Mouse (Mus musculus): ENCODE results near the gene Fbn1. TPM values are rescaled to one million over a fixed set of nuclear protein-coding genes. Genes with fewer than 3 reads are reported as not detected.

Fbn1 gene
- polyA plus RNA-seq, 2 experiments, result 0.73 to 1.3 TPM

DNA sequence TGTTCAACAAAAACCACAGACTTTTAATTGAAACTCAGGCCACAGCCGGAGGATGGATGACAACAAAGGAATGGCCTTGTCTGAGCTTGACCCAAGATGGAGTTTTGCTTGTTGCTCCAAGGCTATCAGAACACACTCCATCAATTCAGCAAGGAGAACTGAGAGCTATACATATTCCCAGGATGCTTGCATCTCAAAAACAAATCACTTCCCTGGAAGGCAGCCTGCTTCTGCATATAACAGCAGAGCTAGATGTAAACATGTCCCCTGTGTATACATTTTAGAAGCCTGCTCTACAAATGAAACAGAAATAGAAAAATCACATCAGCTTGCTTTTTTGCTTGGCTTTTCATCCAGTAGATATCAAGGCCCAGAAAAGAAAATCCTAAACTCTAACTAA, 105.5 kb downstream of the Fbn1 start:
- no peaks in the 10 kb centered on the region for H3K9me3 ChIP-seq (ENCODE audit: control insufficient read depth, low read length)
- no peak for ATAC-seq (ENCODE audit: insufficient read depth)
- H3K4me3 ChIP-seq (ENCODE audit: insufficient read depth in 1 of 2, low read depth in 2 of 2, low read length in 2 of 2), result no peak overlapping the region
- H3K4me1 ChIP-seq (replicated peaks; ENCODE audit: control insufficient read depth in 2 of 2, insufficient read depth in 2 of 2, low read length in 1 of 2), result no peaks in the 10 kb centered on the region
- no peak for TF ChIP-seq EP300 (IDR thresholded peaks at IDR 0.05; ENCODE audit: low read depth)
- TF ChIP-seq CTCF (IDR thresholded peaks at IDR 0.05; ENCODE audit: low read depth), result no peak
- H3K9ac ChIP-seq (replicated peaks), result no peak overlapping the region
- H3K27me3 ChIP-seq (ENCODE audit: control insufficient read depth, insufficient read depth, low read length), result no peaks in the 10 kb centered on the region
- no peak overlapping the region for H3K4me2 ChIP-seq (ENCODE audit: low read depth)
- 64% methylated on average over 1 of the region's 1 CpGs for WGBS (ENCODE audit: insufficient replicate concordance)
- no peak for DNase-seq (ENCODE audit: low read depth in 3 of 3, low spot score in 3 of 3)
- H3K36me3 ChIP-seq (replicated peaks; ENCODE audit: control insufficient read depth, insufficient read depth, low read depth), result no peaks in the 10 kb centered on the region
- H3K27ac ChIP-seq, result no peak overlapping the region

GRCm38 (mm10) chr2:125400121-125400520, 107.7 kb downstream of the Fbn1 start:
- no peak overlapping the region for H3K4me3 ChIP-seq (ENCODE audit: insufficient read depth in 1 of 2, low read depth in 2 of 2, low read length in 2 of 2)
- H3K4me2 ChIP-seq (ENCODE audit: low read depth), result no peak overlapping the region
- no peaks in the 10 kb centered on the region for H3K36me3 ChIP-seq (replicated peaks; ENCODE audit: control insufficient read depth, insufficient read depth, low read depth)
- no peak overlapping the region for H3K27ac ChIP-seq
- ATAC-seq (ENCODE audit: insufficient read depth) (no peak), DNase-seq (ENCODE audit: low read depth in 3 of 3, low spot score in 3 of 3) (no peak)
- TF ChIP-seq EP300 (IDR thresholded peaks at IDR 0.05; ENCODE audit: low read depth) (no peak), CTCF (IDR thresholded peaks at IDR 0.05; ENCODE audit: low read depth) (no peak)
- 67% methylated on average over 3 of the region's 3 CpGs for WGBS (ENCODE audit: insufficient replicate concordance)
- H3K9me3 ChIP-seq (ENCODE audit: control insufficient read depth, low read length), result no peaks in the 10 kb centered on the region
- no peaks in the 10 kb centered on the region for H3K27me3 ChIP-seq (ENCODE audit: control insufficient read depth, insufficient read depth, low read length)
- no peaks in the 10 kb centered on the region for H3K4me1 ChIP-seq (replicated peaks; ENCODE audit: control insufficient read depth in 2 of 2, insufficient read depth in 2 of 2, low read length in 1 of 2)
- H3K9ac ChIP-seq (replicated peaks), result no peak overlapping the region

DNA sequence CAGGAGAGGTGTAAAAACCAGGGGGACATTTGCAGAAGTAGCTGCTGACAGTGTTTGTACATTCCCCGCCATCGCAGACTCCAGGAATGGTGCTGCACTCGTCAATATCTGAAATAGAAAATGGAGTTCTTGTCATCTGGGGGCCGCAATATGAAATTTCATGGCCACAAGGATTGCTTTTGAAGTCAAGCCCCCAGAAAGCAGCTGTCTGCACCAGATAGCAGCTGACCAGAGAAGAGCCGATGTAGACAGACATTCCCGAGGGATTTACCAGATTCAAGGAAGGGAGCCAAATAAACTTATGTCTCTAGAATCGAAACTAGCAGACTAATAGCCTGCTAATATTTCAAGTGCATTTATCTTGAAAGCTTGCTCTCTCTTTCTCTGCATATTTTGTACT, 110.0 kb downstream of the Fbn1 start:
- WGBS (ENCODE audit: insufficient replicate concordance), result 63% methylated on average over 7 of the region's 7 CpGs
- H3K4me1 ChIP-seq (replicated peaks; ENCODE audit: control insufficient read depth in 2 of 2, insufficient read depth in 2 of 2, low read length in 1 of 2), result no peaks in the 10 kb centered on the region
- no peak overlapping the region for H3K4me2 ChIP-seq (ENCODE audit: low read depth)
- no peaks in the 10 kb centered on the region for H3K36me3 ChIP-seq (replicated peaks; ENCODE audit: control insufficient read depth, insufficient read depth, low read depth)
- DNase-seq (ENCODE audit: low read depth in 3 of 3, low spot score in 3 of 3) (no peak), ATAC-seq (ENCODE audit: insufficient read depth) (no peak)
- no peak overlapping the region for H3K4me3 ChIP-seq (ENCODE audit: insufficient read depth in 1 of 2, low read depth in 2 of 2, low read length in 2 of 2)
- no peak overlapping the region for H3K9ac ChIP-seq (replicated peaks)
- no peaks in the 10 kb centered on the region for H3K27me3 ChIP-seq (ENCODE audit: control insufficient read depth, insufficient read depth, low read length)
- no peak overlapping the region for H3K27ac ChIP-seq
- no peaks in the 10 kb centered on the region for H3K9me3 ChIP-seq (ENCODE audit: control insufficient read depth, low read length)
- TF ChIP-seq EP300 (IDR thresholded peaks at IDR 0.05; ENCODE audit: low read depth) (no peak), CTCF (IDR thresholded peaks at IDR 0.05; ENCODE audit: low read depth) (no peak)

DNA sequence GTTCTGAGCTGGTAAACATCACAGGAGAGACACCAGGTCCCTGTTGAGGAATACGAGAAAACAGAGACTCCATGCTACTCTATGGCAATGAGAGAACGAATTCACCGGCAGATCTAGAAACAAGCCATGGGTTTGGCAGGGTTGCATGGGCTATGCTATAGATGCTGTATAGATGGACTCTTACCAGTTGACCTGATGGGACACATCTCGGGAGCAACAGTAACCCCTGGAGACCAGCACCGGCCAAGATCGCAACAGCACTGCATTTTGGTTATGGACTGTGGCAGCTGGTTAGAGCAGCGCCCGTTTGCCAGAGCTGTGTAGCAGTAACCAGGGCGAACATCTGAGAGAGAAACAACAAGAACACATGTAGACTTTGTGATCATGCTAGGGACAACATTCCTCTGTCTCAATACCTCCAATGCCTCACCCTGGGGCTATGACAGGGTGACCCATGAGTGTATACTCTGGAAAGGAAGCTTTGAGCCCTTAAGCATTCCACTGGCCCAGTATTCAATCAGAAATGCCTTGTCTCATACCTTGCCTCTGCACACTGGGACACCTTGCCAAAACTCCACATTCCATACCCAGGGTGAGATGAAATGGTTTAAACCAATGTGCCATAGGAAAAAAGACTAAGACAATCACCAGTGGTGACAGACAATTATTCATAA, 113.2 kb downstream of the Fbn1 start:
- Histone ChIP-seq H3K9ac (replicated peaks) (no peak overlapping the region), H3K4me2 (ENCODE audit: low read depth) (no peak overlapping the region), H3K36me3 (replicated peaks; ENCODE audit: control insufficient read depth, insufficient read depth, low read depth) (no peaks in the 10 kb centered on the region), H3K9me3 (ENCODE audit: control insufficient read depth, low read length) (no peaks in the 10 kb centered on the region), H3K27me3 (ENCODE audit: control insufficient read depth, insufficient read depth, low read length) (no peaks in the 10 kb centered on the region), H3K4me3 (ENCODE audit: insufficient read depth in 1 of 2, low read depth in 2 of 2, low read length in 2 of 2) (no peak overlapping the region), H3K4me1 (replicated peaks; ENCODE audit: control insufficient read depth in 2 of 2, insufficient read depth in 2 of 2, low read length in 1 of 2) (no peaks in the 10 kb centered on the region), H3K27ac (no peak overlapping the region)
- WGBS (ENCODE audit: insufficient replicate concordance), result 77% methylated on average over 9 of the region's 9 CpGs
- TF ChIP-seq CTCF (IDR thresholded peaks at IDR 0.05; ENCODE audit: low read depth), result no peak
- TF ChIP-seq EP300 (IDR thresholded peaks at IDR 0.05; ENCODE audit: low read depth), result no peak
- no peak for DNase-seq (ENCODE audit: low read depth in 3 of 3, low spot score in 3 of 3)
- ATAC-seq (ENCODE audit: insufficient read depth), result no peak

DNA sequence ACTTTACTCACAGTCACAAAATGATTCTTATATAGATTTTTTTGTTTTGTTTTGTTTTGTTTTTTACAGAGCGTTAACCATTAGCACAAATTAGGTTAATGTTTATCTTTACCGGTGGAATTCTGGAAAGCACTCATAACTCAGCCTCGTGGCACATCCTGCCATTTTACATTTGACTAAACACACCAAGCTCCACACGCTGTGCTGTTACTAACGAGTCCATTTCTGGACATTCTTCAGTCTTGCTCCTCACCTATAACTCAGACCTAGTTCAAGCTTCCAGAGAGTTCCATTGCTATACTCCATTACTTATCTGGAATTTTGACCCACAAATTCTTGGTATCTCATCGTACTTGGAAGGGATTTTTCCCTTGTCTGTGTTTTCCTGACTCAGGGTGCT, 116.2 kb downstream of the Fbn1 start:
- TF ChIP-seq CTCF (IDR thresholded peaks at IDR 0.05; ENCODE audit: low read depth) (no peak), EP300 (IDR thresholded peaks at IDR 0.05; ENCODE audit: low read depth) (no peak)
- ATAC-seq (ENCODE audit: insufficient read depth) (no peak), DNase-seq (ENCODE audit: low read depth in 3 of 3, low spot score in 3 of 3) (no peak)
- no peaks in the 10 kb centered on the region for H3K27me3 ChIP-seq (ENCODE audit: control insufficient read depth, insufficient read depth, low read length)
- H3K27ac ChIP-seq, result no peak overlapping the region
- no peaks in the 10 kb centered on the region for H3K4me1 ChIP-seq (replicated peaks; ENCODE audit: control insufficient read depth in 2 of 2, insufficient read depth in 2 of 2, low read length in 1 of 2)
- H3K9ac ChIP-seq (replicated peaks), result no peak overlapping the region
- no peak overlapping the region for H3K4me3 ChIP-seq (ENCODE audit: insufficient read depth in 1 of 2, low read depth in 2 of 2, low read length in 2 of 2)
- no peak overlapping the region for H3K4me2 ChIP-seq (ENCODE audit: low read depth)
- no peaks in the 10 kb centered on the region for H3K9me3 ChIP-seq (ENCODE audit: control insufficient read depth, low read length)
- 68% methylated on average over 6 of the region's 6 CpGs for WGBS (ENCODE audit: insufficient replicate concordance)
- H3K36me3 ChIP-seq (replicated peaks; ENCODE audit: control insufficient read depth, insufficient read depth, low read depth), result no peaks in the 10 kb centered on the region

All from liver, embryonic 14.5 days (tissue).